In the genomic region with DNA sequence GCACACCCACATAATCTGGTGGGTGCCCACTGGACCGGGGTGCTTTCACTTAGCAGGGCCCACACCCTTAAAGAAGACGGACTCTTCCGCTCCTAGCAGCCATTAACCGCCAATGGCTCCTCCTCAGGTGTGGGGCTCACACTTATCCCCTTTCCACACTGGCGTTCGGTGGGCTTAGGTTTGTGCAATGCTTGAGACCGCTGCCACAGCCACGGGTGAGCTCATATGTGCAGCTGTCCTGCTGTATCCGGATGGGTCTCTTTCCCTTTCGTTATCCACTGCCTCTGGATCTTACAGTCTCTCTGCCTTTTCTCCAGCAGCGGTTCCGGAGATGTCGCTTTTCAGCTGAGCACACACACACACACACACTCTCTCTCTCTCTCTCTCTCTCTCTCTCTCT, we compare ENCODE assay signal across 10 mouse cellular contexts. TPM values are rescaled to one million over a fixed set of nuclear protein-coding genes. Genes with fewer than 3 reads are reported as not detected.
DNase-seq lines count a peak whose midpoint lies in the region; ATAC-seq and TF ChIP-seq lines count a peak whose summit lies in the region.
"Had no signal": no experiment of that assay in that cellular context is flagged by ENCODE, and none has a peak within 500 bp of the region (broad histone marks: within the 10 kb centered on the region; RNA-seq: fewer than 3 reads in every experiment).

No protein-coding gene starts in this region.

- 0 out of 2 replicates have a peak overlapping the region, but pooled peaks have one; percentile 22 for H3K9ac ChIP-seq in heart, embryonic 11.5 days (ENCODE audit: low read depth, low read length)
- peak overlapping the region; percentile 6; the same call in 1 of the 2 replicates for H3K9ac ChIP-seq in ES-Bruce4 (ENCODE audit: low read depth, poor library complexity, severe bottlenecking)
- peak overlapping the region; percentile 35 for H3K9ac ChIP-seq in forebrain, embryonic 16.5 days (replicated peaks; ENCODE audit: low read depth, low read length)

- H3K4me1 ChIP-seq in heart, embryonic 11.5 days (ENCODE audit: control insufficient read depth, insufficient read depth, low read length), result no peaks in the 10 kb centered on the region
- no peaks in the 10 kb centered on the region for H3K4me1 ChIP-seq in ES-Bruce4 (ENCODE audit: control insufficient read depth, insufficient read depth, low read length)
- no peaks in the 10 kb centered on the region for H3K4me1 ChIP-seq in forebrain, embryonic 16.5 days (replicated peaks; ENCODE audit: control insufficient read depth, insufficient read depth, low read length)

- H3K9me3 ChIP-seq in heart, embryonic 11.5 days (replicated peaks; ENCODE audit: control insufficient read depth, low read length), result no peaks in the 10 kb centered on the region
- no peaks in the 10 kb centered on the region for H3K9me3 ChIP-seq in ES-Bruce4 (replicated peaks; ENCODE audit: control insufficient read depth, insufficient read depth, low read length, poor library complexity, severe bottlenecking)
- H3K9me3 ChIP-seq in forebrain, embryonic 16.5 days (ENCODE audit: control insufficient read depth, low read length), result no peaks in the 10 kb centered on the region
- H3K9me3 ChIP-seq: G1E had no signal

- intact Hi-C loops in left cerebral cortex, postnatal 4 days (cut with DNase I), result loop anchor here (5.0 kb wide), 1 partner anchor 186 kb away; no protein-coding TSS in a partner anchor

- no peaks in the 10 kb centered on the region for H3K79me2 ChIP-seq in macrophage (ENCODE audit: inconsistent target)

- 47% methylated on average over 13 of the region's 13 CpGs for WGBS in heart, embryonic 11.5 days (ENCODE audit: insufficient replicate concordance)
- 32% methylated on average over 13 of the region's 13 CpGs for WGBS in forebrain, embryonic 16.5 days
- WGBS in macrophage (ENCODE audit: missing documents), result 29% methylated on average over 12 of the region's 13 CpGs

- H3K4me2 ChIP-seq in heart, embryonic 11.5 days, result peak overlapping the region; percentile 60
- H3K4me2 ChIP-seq in forebrain, embryonic 16.5 days (ENCODE audit: low read length), result peak overlapping the region; percentile 54

- H3K27me3 ChIP-seq in heart, embryonic 11.5 days (ENCODE audit: control insufficient read depth, insufficient read depth, low read length), result no peaks in the 10 kb centered on the region
- H3K27me3 ChIP-seq in ES-Bruce4 (ENCODE audit: control insufficient read depth, insufficient read depth, low read length, poor library complexity, severe bottlenecking), result no peaks in the 10 kb centered on the region
- no peaks in the 10 kb centered on the region for H3K27me3 ChIP-seq in forebrain, embryonic 16.5 days (replicated peaks; ENCODE audit: control insufficient read depth, insufficient read depth, low read length)

- no peak for TF ChIP-seq EP300 in ES-Bruce4 (IDR thresholded peaks at IDR 0.05; ENCODE audit: insufficient read depth, low read depth, low read length)

- TF ChIP-seq CTCF in ES-Bruce4 (IDR thresholded peaks at IDR 0.05; ENCODE audit: low read depth, low read length), result no peak

- DNase-seq in heart, adult 8-10 months (ENCODE audit: low spot score), result no peak
- DNase-seq in cerebellum, postnatal 14 days, result no peak
- no peak for DNase-seq in left cerebral cortex, postnatal 4 days
- DNase-seq in spleen, postnatal 10 days (ENCODE audit: low spot score in 2 of 2), result no peak

- H3K4me3 ChIP-seq in heart, embryonic 11.5 days (ENCODE audit: low read depth, low read length), result peak overlapping the region; percentile 35
- peak overlapping the region; percentile 50 for H3K4me3 ChIP-seq in ES-Bruce4 (ENCODE audit: low read depth, low read length)
- H3K4me3 ChIP-seq in forebrain, embryonic 16.5 days (replicated peaks; ENCODE audit: low read length), result peak overlapping the region; percentile 39
- H3K4me3 ChIP-seq in macrophage (ENCODE audit: inconsistent target), result peak overlapping the region; percentile 7; the same call in 1 of the 2 replicates
- H3K4me3 ChIP-seq: myocyte had no signal

- no peaks in the 10 kb centered on the region for H3K36me3 ChIP-seq in heart, embryonic 11.5 days (ENCODE audit: control insufficient read depth, insufficient read depth, low read length)
- H3K36me3 ChIP-seq in ES-Bruce4 (ENCODE audit: control insufficient read depth, insufficient read depth, low read length, poor library complexity, severe bottlenecking), result no peaks in the 10 kb centered on the region
- no peaks in the 10 kb centered on the region for H3K36me3 ChIP-seq in forebrain, embryonic 16.5 days (ENCODE audit: control insufficient read depth, insufficient read depth)
- H3K36me3 ChIP-seq in macrophage (ENCODE audit: inconsistent target), result no peaks in the 10 kb centered on the region
- H3K36me3 ChIP-seq: G1E had no signal

- no peak overlapping the region for H3K27ac ChIP-seq in heart, embryonic 11.5 days (ENCODE audit: low read depth, low read length)
- H3K27ac ChIP-seq in ES-Bruce4 (ENCODE audit: insufficient read depth, low read length) (no peak overlapping the region), macrophage (no peak overlapping the region)
- H3K27ac ChIP-seq in forebrain, embryonic 16.5 days (ENCODE audit: low read length), result no peak overlapping the region

- ATAC-seq in heart, embryonic 11.5 days (replicated peaks; ENCODE audit: insufficient number of reproducible peaks, low FRiP score, low TSS enrichment), result no peak
- peak; percentile 57 for ATAC-seq in forebrain, embryonic 16.5 days

- no peak for TF ChIP-seq POLR2A in ES-Bruce4 (IDR thresholded peaks at IDR 0.05; ENCODE audit: insufficient read depth, low read length)

RNA-seq across cellular contexts. Expression of gene Mobp, which starts 41.4 kb away (rescaled TPM):
- not detected in 2 replicates for polyA plus RNA-seq in heart, embryonic 11.5 days (2014; fragmentation: Nextera tagmentation; extraction: Ambion mirVana)
- under 1 TPM in 3 of 4 experiments, not detected in 1; 0.16 to 0.53 (median 0.33) TPM for total RNA-seq in heart, adult 8-10 months (2022)
- polyA plus RNA-seq in ES-Bruce4 (2011; ENCODE audit: insufficient read depth, insufficient read length, low read depth, missing spikeins), result 7.3 and 10.3 TPM in 2 replicates
- polyA plus RNA-seq in forebrain, embryonic 16.5 days (2015; fragmentation: Nextera tagmentation; extraction: Ambion mirVana), result 0.13 TPM in 1 of 2 replicates, not detected in the other
- not detected for total RNA-seq in macrophage (2018; cell fraction: chromatin; rRNA removed)
- not detected for total RNA-seq in macrophage (2018; cell fraction: cytosol; rRNA removed)
- not detected for total RNA-seq in macrophage (2018; cell fraction: nucleus; rRNA removed)
- polyA plus RNA-seq in macrophage (2018), result not detected in 3 replicates
- total RNA-seq in left cerebral cortex, postnatal 4 days (2021), result under 1 TPM; 0.16 to 0.20 TPM
- polyA plus RNA-seq: G1E, myocyte had no signal
